Mouse (Mus musculus) heart, adult 2 months (tissue): ENCODE measurements around the gene Nrp2. TPM values are rescaled to one million over a fixed set of nuclear protein-coding genes. Genes with fewer than 3 reads are reported as not detected.

Experiments
- DNase-seq, 2 experiments: peaks; one replicate each; pipeline ENCODE4 v3.0.0; 2021
- H3K27ac ChIP-seq: fragments of 200-600 bp; 2 replicates; pipeline ENCODE4 v1.8.1; 2022
- H3K27me3 ChIP-seq: fragments of 200-500 bp; 2 replicates; pipeline ENCODE4 v1.6.1; 2012; ENCODE audit warnings: mild to moderate bottlenecking, low read length, inconsistent platforms, mixed read lengths; ENCODE audit not compliant: control insufficient read depth, insufficient read depth
- H3K36me3 ChIP-seq: fragments of 200-500 bp; 2 replicates; pipeline ENCODE4 v1.6.1; 2012; ENCODE audit warnings: low read length, inconsistent platforms; ENCODE audit not compliant: control insufficient read depth, insufficient read depth
- H3K4me1 ChIP-seq: fragments of 200-500 bp; 2 replicates; pipeline ENCODE4 v1.6.1; 2011; ENCODE audit warnings: low read length; ENCODE audit not compliant: control insufficient read depth, insufficient read depth
- H3K4me3 ChIP-seq: fragments of 200-600 bp; 2 replicates; pipeline ENCODE4 v1.8.1; 2022
- H3K79me2 ChIP-seq: fragments of 200-500 bp; replicated peaks from 2 replicates; pipeline ENCODE4 v1.6.1; 2012; ENCODE audit warnings: mild to moderate bottlenecking, inconsistent platforms, low read length, moderate library complexity, mixed read lengths; ENCODE audit not compliant: control insufficient read depth, insufficient read depth
- H3K9ac ChIP-seq: fragments of 200-500 bp; 2 replicates; pipeline ENCODE4 v1.6.1; 2012; ENCODE audit warnings: low read depth, mild to moderate bottlenecking, control low read depth, inconsistent platforms, low read length, mixed read lengths
- CTCF ChIP-seq: fragments of 200-600 bp; IDR thresholded peaks from 2 replicates; pipeline ENCODE4 v1.8.1; 2022; ENCODE audit warnings: antibody characterized with exemption, mild to moderate bottlenecking, moderate library complexity
- EP300 ChIP-seq: fragments of 200-500 bp; IDR thresholded peaks from 2 replicates; pipeline ENCODE4 v1.6.1; 2011; ENCODE audit warnings: low read depth, low read length, control low read depth; ENCODE audit not compliant: insufficient read depth
- POLR2A ChIP-seq: fragments of 200-500 bp; IDR thresholded peaks from 2 replicates; pipeline ENCODE4 v1.6.1; 2011; ENCODE audit warnings: mild to moderate bottlenecking, low read depth, low read length, control low read depth; ENCODE audit not compliant: insufficient read depth
- WGBS: fragments of 180-500 bp; shearing (Covaris S2); methylation state at CpG from one replicate; pipeline ENCODE4 v1.1.7; 2018; 5-methylcytosine and 5-hydroxymethylcytosine counted together
- intact Hi-C: fragments of 180-260 bp; cut with DNase I; formaldehyde crosslinking; loops from one replicate; pipeline ENCODE4 v1.15.1; 2025
- polyA plus RNA-seq: library from polyadenylated mRNA; depleted of rRNA; stranded (reverse); fragments of >200 nt; gene quantifications from 2 replicates; pipeline ENCODE4 v1.2.3, GENCODE M21; 2012
- total RNA-seq, 2 experiments: library from RNA; stranded (reverse); gene quantifications; 2 replicates each; pipeline ENCODE4 v1.2.3; 2021

Nrp2 gene
- total and polyA plus RNA-seq, 3 experiments = 15.6 to 29.6 (median 20.7) TPM

- H3K36me3 ChIP-seq = peaks cover 30% of the 10 kb centered on the region
- intact Hi-C loops = loop anchor here (5.0 kb wide), 1 partner anchor 242 kb away; no protein-coding TSS in a partner anchor
- H3K27me3 ChIP-seq = no peaks in the 10 kb centered on the region
- peaks cover 3% of the 10 kb centered on the region; the same call in 1 of the 2 replicates for H3K79me2 ChIP-seq
- H3K9ac ChIP-seq = no peak overlapping the region
- no peak overlapping the region for H3K4me3 ChIP-seq
- peak in 1 of 2 experiments; percentile 30 for DNase-seq
- H3K4me1 ChIP-seq = peaks cover 36% of the 10 kb centered on the region
- H3K27ac ChIP-seq = peak overlapping the region; percentile 68
- TF ChIP-seq EP300 (no peak), POLR2A (no peak), CTCF (no peak)
- WGBS = 50% methylated on average over 3 of the region's 3 CpGs
These were observed 17.1 kb downstream of the Nrp2 start for GRCm38 (mm10) chr1:62720176-62720575.

- WGBS = 47% methylated on average over 13 of the region's 13 CpGs
- peak overlapping the region; percentile 68 for H3K27ac ChIP-seq
- H3K36me3 ChIP-seq = peaks cover 32% of the 10 kb centered on the region
- H3K9ac ChIP-seq = no peak overlapping the region
- H3K27me3 ChIP-seq = no peaks in the 10 kb centered on the region
- no peak overlapping the region for H3K4me3 ChIP-seq
- intact Hi-C loops = loop anchor here (5.0 kb wide), 1 partner anchor 241 kb away; no protein-coding TSS in a partner anchor
- H3K79me2 ChIP-seq = peaks cover 2% of the 10 kb centered on the region; the same call in 1 of the 2 replicates
- TF ChIP-seq EP300 = no peak
- TF ChIP-seq CTCF = no peak
- no peak for TF ChIP-seq POLR2A
- peak; percentile 27 to 34 for DNase-seq
- peaks cover 35% of the 10 kb centered on the region for H3K4me1 ChIP-seq
These were observed 17.9 kb downstream of the Nrp2 start for GRCm38 (mm10) chr1:62720727-62721705.

- TF ChIP-seq POLR2A (no peak), CTCF (no peak), EP300 (no peak)
- no peak for DNase-seq
- H3K27ac ChIP-seq = peak overlapping the region; percentile 68
- H3K27me3 ChIP-seq = no peaks in the 10 kb centered on the region
- WGBS = 52% methylated on average over 7 of the region's 7 CpGs
- H3K36me3 ChIP-seq = peaks cover 32% of the 10 kb centered on the region
- peaks cover 2% of the 10 kb centered on the region; the same call in 1 of the 2 replicates for H3K79me2 ChIP-seq
- intact Hi-C loops = loop anchor here (5.0 kb wide), 1 partner anchor 241 kb away; no protein-coding TSS in a partner anchor
- peaks cover 35% of the 10 kb centered on the region for H3K4me1 ChIP-seq
- no peak overlapping the region for H3K9ac ChIP-seq
- H3K4me3 ChIP-seq = no peak overlapping the region
These were observed 18.7 kb downstream of the Nrp2 start for GRCm38 (mm10) chr1:62721706-62722187.

- Histone ChIP-seq H3K4me1 (peaks cover 36% of the 10 kb centered on the region), H3K4me3 (no peak overlapping the region), H3K27me3 (no peaks in the 10 kb centered on the region), H3K79me2 (peaks cover 2% of the 10 kb centered on the region; the same call in 1 of the 2 replicates), H3K36me3 (peaks cover 32% of the 10 kb centered on the region), H3K27ac (no peak overlapping the region), H3K9ac (no peak overlapping the region)
- peak; percentile 91 for TF ChIP-seq CTCF
- 0 out of 2 replicates have a peak, but pooled peaks have one; percentile 35 for TF ChIP-seq EP300
- no peak for TF ChIP-seq POLR2A
- intact Hi-C loops = loop anchor here (5.0 kb wide), 1 partner anchor 240 kb away; no protein-coding TSS in a partner anchor
- 74% methylated on average over 8 of the region's 8 CpGs for WGBS
- DNase-seq = peak in 1 of 2 experiments; percentile 60
These were observed 19.4 kb downstream of the Nrp2 start for GRCm38 (mm10) chr1:62722526-62722925.

- peaks cover 35% of the 10 kb centered on the region for H3K4me1 ChIP-seq
- no peaks in the 10 kb centered on the region for H3K27me3 ChIP-seq
- WGBS = 51% methylated on average over 5 of the region's 5 CpGs
- peaks cover 2% of the 10 kb centered on the region; the same call in 1 of the 2 replicates for H3K79me2 ChIP-seq
- peak overlapping the region; percentile 78 for H3K27ac ChIP-seq
- no peak overlapping the region for H3K4me3 ChIP-seq
- no peak for TF ChIP-seq CTCF
- no peak for TF ChIP-seq POLR2A
- TF ChIP-seq EP300 = no peak
- DNase-seq = no peak
- peaks cover 30% of the 10 kb centered on the region for H3K36me3 ChIP-seq
- intact Hi-C loops = loop anchor here (1.0 to 5.0 kb wide), 2 partner anchors 23 to 238 kb away; no protein-coding TSS in a partner anchor
- no peak overlapping the region for H3K9ac ChIP-seq
These were observed 20.8 kb downstream of the Nrp2 start for GRCm38 (mm10) chr1:62723891-62724290.

GRCm38 (mm10) chr1:62724461-62725021 is 21.5 kb downstream of the Nrp2 start:
- DNase-seq = peak; percentile 66 to 81
- Histone ChIP-seq H3K27ac (peak overlapping the region; percentile 78), H3K4me3 (peak overlapping the region; percentile 8; the same call in 1 of the 2 replicates), H3K4me1 (peaks cover 35% of the 10 kb centered on the region), H3K36me3 (peaks cover 24% of the 10 kb centered on the region), H3K79me2 (peaks cover 2% of the 10 kb centered on the region; the same call in 1 of the 2 replicates), H3K27me3 (no peaks in the 10 kb centered on the region), H3K9ac (no peak overlapping the region)
- 53% methylated on average over 6 of the region's 6 CpGs for WGBS
- peak; percentile 90 for TF ChIP-seq EP300
- TF ChIP-seq POLR2A = 0 out of 2 replicates have a peak, but pooled peaks have one; percentile 43
- no peak for TF ChIP-seq CTCF
- intact Hi-C loops = loop anchor here (1.0 to 5.0 kb wide), 2 partner anchors 23 to 238 kb away; no protein-coding TSS in a partner anchor
